Mouse (Mus musculus): ENCODE measurements around the gene Sele. TPM values are rescaled to one million over a fixed set of nuclear protein-coding genes. Genes with fewer than 3 reads are reported as not detected.

Gene Sele
- total RNA-seq, 2 experiments from 2014 or later, result 0.84 TPM; not detected in 1

- ATAC-seq (replicated peaks; ENCODE audit: low FRiP score, poor library complexity, severe bottlenecking), result no peak
These were observed 22.4 kb downstream of the Sele start for GRCm38 (mm10) chr1:164070461-164070860.

- no peak for ATAC-seq (replicated peaks; ENCODE audit: low FRiP score, poor library complexity, severe bottlenecking)
These were observed 23.1 kb downstream of the Sele start for GRCm38 (mm10) chr1:164071111-164071510.

- no peak for ATAC-seq (replicated peaks; ENCODE audit: low FRiP score, poor library complexity, severe bottlenecking)
These were observed 24.0 kb downstream of the Sele start for GRCm38 (mm10) chr1:164072001-164072400.

- no peak for ATAC-seq (replicated peaks; ENCODE audit: low FRiP score, poor library complexity, severe bottlenecking)
These were observed 25.1 kb downstream of the Sele start for GRCm38 (mm10) chr1:164073091-164073490.

- ATAC-seq (replicated peaks; ENCODE audit: low FRiP score, poor library complexity, severe bottlenecking), result no peak
These were observed 25.8 kb downstream of the Sele start for GRCm38 (mm10) chr1:164073803-164074202.

GRCm38 (mm10) chr1:164074606-164075140 lies 26.6 kb downstream of the Sele start:
- no peak for ATAC-seq (replicated peaks; ENCODE audit: low FRiP score, poor library complexity, severe bottlenecking)

- no peak for ATAC-seq (replicated peaks; ENCODE audit: low FRiP score, poor library complexity, severe bottlenecking)
These were observed 27.4 kb downstream of the Sele start for GRCm38 (mm10) chr1:164075416-164075815.

- no peak for ATAC-seq (replicated peaks; ENCODE audit: low FRiP score, poor library complexity, severe bottlenecking)
These were observed 28.4 kb downstream of the Sele start for GRCm38 (mm10) chr1:164076441-164076840.

- ATAC-seq (replicated peaks; ENCODE audit: low FRiP score, poor library complexity, severe bottlenecking), result no peak
These were observed 29.0 kb downstream of the Sele start for GRCm38 (mm10) chr1:164077031-164077430.

GRCm38 (mm10) chr1:164078323-164078741 lies 30.3 kb downstream of the Sele start:
- no peak for ATAC-seq (replicated peaks; ENCODE audit: low FRiP score, poor library complexity, severe bottlenecking)

- no peak for ATAC-seq (replicated peaks; ENCODE audit: low FRiP score, poor library complexity, severe bottlenecking)
These were observed 31.1 kb downstream of the Sele start for GRCm38 (mm10) chr1:164079091-164079490.

GRCm38 (mm10) chr1:164083046-164083445 lies 35.0 kb downstream of the Sele start:
- ATAC-seq (replicated peaks; ENCODE audit: low FRiP score, poor library complexity, severe bottlenecking), result no peak

GRCm38 (mm10) chr1:164086797-164087196 lies 38.8 kb downstream of the Sele start:
- ATAC-seq (replicated peaks; ENCODE audit: low FRiP score, poor library complexity, severe bottlenecking), result no peak

GRCm38 (mm10) chr1:164087872-164088271 lies 39.8 kb downstream of the Sele start:
- no peak for ATAC-seq (replicated peaks; ENCODE audit: low FRiP score, poor library complexity, severe bottlenecking)

- ATAC-seq (replicated peaks; ENCODE audit: low FRiP score, poor library complexity, severe bottlenecking), result no peak
These were observed 48.7 kb downstream of the Sele start for GRCm38 (mm10) chr1:164096780-164097179.

- no peak for ATAC-seq (replicated peaks; ENCODE audit: low FRiP score, poor library complexity, severe bottlenecking)
These were observed 49.9 kb downstream of the Sele start for GRCm38 (mm10) chr1:164097911-164098310.

GRCm38 (mm10) chr1:164098372-164098771 lies 50.3 kb downstream of the Sele start:
- no peak for ATAC-seq (replicated peaks; ENCODE audit: low FRiP score, poor library complexity, severe bottlenecking)

Other genes with a start within 250 kb of the Sele start
- 12.2 and 29.9 TPM in 2 replicates for gene Scyl3, start 119.1 kb upstream of the Sele start, total RNA-seq (2015; ENCODE audit: low replicate concordance)
- gene Scyl3, start 119.1 kb upstream of the Sele start, total RNA-seq (2017; ENCODE audit: low replicate concordance), result 6.4 and 14.7 TPM in 2 replicates
- 26.4 and 37.5 TPM in 2 replicates for gene BC055324, start 53.4 kb upstream of the Sele start, total RNA-seq (2015; ENCODE audit: low replicate concordance)
- 7.4 and 25.4 TPM in 2 replicates for gene BC055324, start 53.4 kb upstream of the Sele start, total RNA-seq (2017; ENCODE audit: low replicate concordance)
- gene Mettl18, start 53.3 kb upstream of the Sele start, total RNA-seq (2015; ENCODE audit: low replicate concordance), result 1.1 TPM in 1 of 2 replicates, not detected in the other
- 2.1 and 5.6 TPM in 2 replicates for gene Mettl18, start 53.3 kb upstream of the Sele start, total RNA-seq (2017; ENCODE audit: low replicate concordance)
- 52.0 and 64.5 TPM in 2 replicates for gene Sell, start 13.7 kb downstream of the Sele start, total RNA-seq (2015; ENCODE audit: low replicate concordance)
- 15.9 and 30.2 TPM in 2 replicates for gene Sell, start 13.7 kb downstream of the Sele start, total RNA-seq (2017; ENCODE audit: low replicate concordance)
- gene Selp, start 67.0 kb downstream of the Sele start, total RNA-seq (2015; ENCODE audit: low replicate concordance), result not detected in 2 replicates
- not detected in 2 replicates for gene Selp, start 67.0 kb downstream of the Sele start, total RNA-seq (2017; ENCODE audit: low replicate concordance)
- gene F5, start 103.6 kb downstream of the Sele start, total RNA-seq (2015; ENCODE audit: low replicate concordance), result 6.8 and 9.2 TPM in 2 replicates
- gene F5, start 103.6 kb downstream of the Sele start, total RNA-seq (2017; ENCODE audit: low replicate concordance), result 3.5 and 4.3 TPM in 2 replicates
- 16.2 and 21.8 TPM in 2 replicates for gene Slc19a2, start 200.8 kb downstream of the Sele start, total RNA-seq (2015; ENCODE audit: low replicate concordance)
- gene Slc19a2, start 200.8 kb downstream of the Sele start, total RNA-seq (2017; ENCODE audit: low replicate concordance), result 1.6 and 5.4 TPM in 2 replicates
- gene Ccdc181, start 227.4 kb downstream of the Sele start, total RNA-seq (2015; ENCODE audit: low replicate concordance), result 1.7 and 15.5 TPM in 2 replicates
- gene Ccdc181, start 227.4 kb downstream of the Sele start, total RNA-seq (2017; ENCODE audit: low replicate concordance), result 8.4 and 9.0 TPM in 2 replicates